Mouse (Mus musculus) c-Kit-positive CD71-positive TER-119-negative erythroid progenitor cells, embryonic 14.5 days (primary cell): Measurements from ENCODE around the gene Miga1.
"Not testable (repeated sequence)": the region's sequence is repeated elsewhere in the genome, so short reads cannot be mapped to it uniquely, and the experiment has no call there.

Source experiments
- DNase-seq: peaks from one replicate; pipeline ENCODE4 v3.0.0-alpha.2; 2013; ENCODE audit warnings: low read depth

The Miga1 gene

DNA sequence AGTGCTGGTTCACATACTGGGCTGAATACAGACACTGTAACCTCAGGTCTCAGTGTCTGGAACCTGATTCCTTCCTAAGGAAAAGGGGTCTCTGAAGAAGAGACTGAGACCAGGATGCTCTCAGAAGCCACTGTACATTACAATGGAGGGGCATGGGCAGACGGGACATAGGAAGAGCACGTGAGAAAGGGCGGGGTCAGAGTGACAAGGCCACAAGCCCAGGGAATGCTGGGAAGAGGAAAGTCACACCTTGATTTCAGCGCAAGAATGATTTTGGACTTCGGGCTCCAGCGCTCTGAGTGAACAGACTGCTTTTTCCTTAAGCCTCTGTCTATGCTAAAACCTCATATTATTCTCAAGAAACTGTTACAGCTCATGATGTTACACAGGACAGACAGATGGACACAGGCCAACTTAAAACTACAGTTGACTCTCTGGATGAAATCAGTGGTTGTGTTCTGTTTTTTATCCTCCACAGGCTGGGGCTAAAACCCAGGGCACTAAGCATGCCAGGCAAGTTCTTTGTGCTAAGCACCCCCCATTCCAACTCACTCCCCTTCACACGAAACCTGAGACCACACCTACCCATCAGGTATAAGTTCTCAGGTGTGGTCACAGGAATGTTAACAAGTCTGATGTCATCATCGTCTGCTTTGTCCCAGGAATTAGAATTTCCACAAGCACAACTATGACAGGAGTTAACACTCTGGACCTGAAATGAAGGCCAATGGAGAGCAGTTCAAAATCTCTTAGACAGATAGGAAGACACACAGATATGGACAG is 18.3 kb downstream of the Miga1 start:
- no peak for DNase-seq

DNA sequence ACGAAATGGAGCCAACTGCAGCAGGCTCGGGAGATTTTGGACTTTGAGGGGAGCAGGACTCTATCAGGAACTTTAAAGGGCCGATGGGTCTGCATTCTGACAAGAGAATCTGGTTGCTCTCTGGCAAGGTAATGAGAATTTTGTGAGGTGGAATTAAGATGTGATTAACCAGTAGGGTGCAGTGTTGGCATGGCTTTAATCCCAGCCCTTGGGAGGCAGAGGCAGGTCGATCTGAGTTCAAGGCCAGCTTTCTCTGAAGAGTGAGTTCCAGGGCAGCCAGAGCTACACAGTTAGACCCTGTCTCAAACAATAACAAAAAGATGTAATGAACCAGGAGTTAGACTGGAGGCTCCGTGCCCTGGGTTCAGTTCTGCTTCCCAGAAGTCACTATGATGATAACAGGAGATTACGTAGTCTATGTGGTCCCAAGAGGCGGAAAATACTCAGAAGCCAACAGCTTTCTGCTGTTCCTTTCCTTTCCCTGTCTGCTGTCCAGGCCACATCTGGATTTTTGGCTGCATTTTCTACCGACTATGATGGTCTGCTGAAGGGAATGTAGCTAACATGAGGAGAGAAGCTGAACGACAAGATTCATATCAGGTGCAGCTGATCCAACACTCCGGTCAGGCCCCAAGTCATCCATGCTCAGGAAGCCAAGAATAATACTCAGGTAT is 19.1 kb downstream of the Miga1 start:
- DNase-seq, result no peak

DNA sequence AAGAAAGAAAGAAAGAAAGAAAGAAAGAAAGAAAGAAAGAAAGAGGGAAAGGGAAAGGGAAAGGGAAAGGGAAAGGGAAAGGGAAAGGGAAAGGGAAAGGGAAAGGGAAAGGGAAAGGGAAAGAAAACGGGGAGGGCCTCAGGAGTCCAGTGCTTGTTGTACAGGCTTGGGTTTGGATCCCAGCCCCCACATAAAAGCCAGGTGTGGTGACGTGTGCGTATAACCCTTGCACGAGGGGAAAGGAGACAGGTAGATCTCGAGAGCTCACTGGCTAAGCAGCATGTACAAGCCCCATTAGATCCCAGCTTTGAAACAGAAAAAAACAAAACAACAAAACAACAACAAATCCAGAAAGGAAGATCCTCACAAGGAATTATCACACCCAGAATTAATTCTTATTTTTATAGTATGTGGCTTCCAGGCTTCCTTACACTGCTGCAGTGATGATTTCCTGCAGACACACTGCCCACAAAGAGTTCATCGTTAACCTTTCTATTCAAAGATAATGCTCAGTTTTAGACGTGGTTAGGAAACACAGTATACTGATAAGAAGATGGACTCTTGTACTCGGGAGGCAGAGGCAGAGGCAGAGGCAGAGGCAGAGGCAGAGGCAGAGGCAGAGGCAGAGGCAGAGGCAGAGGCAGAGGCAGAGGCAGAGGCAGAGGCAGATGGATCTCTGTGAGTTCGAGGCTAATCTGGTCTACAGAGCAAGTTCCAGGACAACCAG is 23.6 kb downstream of the Miga1 start:
- DNase-seq, result not testable (repeated sequence)

DNA sequence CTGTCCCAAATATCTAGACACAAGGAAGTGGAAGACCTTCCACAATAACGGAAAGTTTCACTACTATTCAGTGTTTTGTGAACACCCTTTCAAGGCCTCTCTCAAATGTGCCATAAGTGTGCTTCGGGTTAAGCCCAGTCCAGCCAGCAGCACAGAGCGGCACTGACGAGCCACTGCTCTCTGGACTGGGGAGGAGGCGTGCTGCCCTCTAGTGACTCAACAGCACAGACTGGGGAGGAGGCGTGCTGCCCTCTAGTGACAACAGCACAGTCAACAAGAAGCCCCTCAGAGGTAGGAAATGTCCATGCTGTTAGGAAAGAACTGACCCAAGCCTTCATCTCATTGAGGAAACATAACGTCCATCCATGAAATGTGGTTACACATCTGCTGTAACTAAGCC is 24.6 kb downstream of the Miga1 start:
- DNase-seq, result peak; percentile 77

DNA sequence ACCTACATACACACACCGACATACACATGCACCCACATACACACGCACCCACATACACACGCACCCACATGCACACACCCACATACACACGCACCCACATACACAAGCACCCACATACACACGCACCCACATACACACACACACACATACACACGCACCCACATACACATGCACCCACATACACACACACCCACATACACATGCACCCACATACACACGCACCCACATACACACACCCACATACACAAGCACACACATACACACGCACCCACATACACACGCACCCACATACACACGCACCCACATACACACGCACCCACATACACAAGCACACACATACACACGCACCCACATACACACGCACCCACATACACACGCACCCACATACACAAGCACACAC is 25.5 kb downstream of the Miga1 start:
- not testable (repeated sequence) for DNase-seq

DNA sequence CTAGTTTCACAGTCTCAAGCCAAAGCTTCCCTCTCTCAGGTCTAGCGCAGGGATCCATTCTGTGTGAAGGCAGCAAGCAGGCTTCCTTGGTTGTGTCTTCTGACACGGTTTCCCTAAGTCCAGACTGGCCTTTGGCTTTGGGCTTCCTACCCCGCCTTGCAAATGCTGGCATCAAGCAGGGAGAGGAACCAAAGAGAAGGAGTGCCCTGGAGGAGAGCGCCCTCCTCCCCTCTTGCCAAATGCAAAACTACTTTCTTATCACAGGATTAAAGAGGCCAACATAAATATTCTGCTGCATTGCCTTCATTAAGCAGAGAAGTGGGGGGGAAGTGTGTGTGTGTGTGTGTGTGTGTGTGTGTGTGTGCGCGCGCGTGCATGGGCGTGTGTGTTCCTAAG is 31.0 kb downstream of the Miga1 start:
- no peak for DNase-seq

DNA sequence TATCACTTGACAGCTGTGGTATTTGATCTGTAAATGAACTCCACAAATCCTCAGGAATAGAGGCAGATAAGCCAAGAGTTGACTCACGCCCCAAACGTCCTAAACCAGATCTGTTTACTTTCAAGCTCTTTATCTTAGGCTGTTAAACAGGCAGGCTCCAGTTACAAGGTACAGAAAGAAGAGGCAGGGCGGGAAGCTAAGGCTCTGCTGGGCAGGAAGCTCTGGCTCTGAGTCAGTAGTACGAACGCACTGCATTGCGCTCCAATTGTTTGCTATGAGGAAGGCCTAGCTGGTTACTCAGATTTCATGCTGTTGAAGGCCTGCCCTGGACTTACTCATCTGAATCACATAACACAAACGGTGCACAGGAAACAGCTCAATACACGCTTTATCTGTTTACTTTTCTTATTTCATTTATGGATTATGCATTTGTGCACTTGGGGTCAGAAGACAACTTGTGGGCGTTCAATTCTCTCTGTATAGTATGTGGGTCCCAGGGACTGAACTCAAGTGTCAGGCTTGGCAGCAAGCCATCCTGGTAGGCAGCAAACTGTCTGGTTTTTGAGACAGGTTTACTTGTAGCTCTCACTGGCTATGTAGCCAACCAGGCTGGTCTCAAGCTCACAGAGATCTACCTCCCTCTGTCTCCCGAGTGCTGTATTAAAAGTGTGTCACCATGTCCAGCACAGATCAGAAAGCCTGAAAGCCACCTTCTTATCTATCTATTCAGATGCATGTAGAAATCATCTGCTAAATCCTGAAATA is 31.5 kb downstream of the Miga1 start:
- peak; percentile 28 for DNase-seq

DNA sequence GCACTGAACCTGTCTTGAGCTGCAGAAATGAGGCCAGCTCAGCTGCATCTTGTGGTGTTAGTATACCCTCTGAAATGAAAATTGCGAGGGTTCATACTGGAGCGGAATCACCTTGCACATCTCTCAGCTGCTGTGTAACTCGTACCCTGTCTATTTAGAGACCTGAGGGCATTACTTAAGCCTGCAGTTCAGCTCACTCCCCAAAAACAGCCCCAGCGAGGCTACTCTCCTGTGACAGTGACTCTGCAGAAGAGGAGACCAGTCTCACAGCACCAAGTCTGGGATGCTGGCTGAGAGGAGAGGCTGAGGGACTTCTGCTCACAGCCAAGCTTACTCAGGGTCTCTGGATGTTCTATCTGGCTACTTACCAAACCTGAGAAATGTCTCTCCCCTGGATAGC is 34.2 kb downstream of the Miga1 start:
- no peak for DNase-seq

DNA sequence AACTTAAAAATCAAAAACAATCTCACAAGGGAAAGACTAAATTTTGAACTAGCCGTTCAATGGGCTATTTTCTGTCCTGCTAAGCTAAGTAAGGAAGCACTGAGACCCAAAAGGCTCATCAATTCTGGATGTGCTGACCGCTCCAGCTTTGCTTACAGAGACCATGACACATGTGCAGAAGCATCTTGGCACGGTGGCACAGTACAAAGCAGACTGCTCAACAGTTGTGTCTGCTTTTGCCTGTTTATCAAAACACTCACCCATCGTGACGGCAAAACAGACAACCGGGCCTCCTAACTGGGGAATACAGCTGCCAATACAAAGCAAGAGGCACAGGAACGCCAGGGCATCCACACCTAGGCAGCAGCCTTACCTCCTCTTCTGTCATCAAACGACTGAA is 35.1 kb downstream of the Miga1 start:
- no peak for DNase-seq

DNA sequence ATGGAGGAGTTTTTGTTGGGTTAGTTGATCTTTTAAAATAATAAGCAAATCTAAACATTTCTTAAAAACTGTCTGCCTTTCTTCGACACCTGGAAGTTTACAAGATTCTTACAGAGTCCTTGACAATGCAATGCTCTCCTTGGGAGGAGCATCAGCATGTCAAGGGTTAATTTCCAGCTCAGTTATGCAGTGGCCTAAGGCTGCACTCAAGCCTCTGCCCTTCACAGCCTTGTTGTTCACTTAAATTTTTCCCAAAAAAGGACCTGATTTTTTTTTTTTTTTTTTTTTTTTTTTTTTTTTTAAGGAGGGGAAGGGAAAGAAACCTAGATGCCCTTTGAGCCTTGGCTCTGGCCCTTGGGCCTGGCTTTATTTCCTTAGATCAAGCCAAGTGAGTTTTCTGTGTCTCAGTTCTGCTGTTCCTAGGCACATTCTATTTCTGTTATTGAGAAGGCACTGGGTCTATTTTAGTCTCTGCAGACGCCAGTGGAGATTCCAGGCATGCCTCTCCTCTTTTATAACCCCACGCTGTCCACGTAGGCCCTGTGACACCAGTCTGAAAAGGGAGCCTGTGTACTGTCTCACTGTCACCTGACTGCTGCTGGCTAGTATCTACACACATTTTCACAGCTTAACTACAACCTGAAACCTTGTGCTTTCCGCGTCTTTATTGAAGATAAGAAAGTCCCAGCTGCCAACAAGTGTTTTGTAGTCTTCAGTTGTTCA is 36.0 kb downstream of the Miga1 start:
- DNase-seq, result no peak

DNA sequence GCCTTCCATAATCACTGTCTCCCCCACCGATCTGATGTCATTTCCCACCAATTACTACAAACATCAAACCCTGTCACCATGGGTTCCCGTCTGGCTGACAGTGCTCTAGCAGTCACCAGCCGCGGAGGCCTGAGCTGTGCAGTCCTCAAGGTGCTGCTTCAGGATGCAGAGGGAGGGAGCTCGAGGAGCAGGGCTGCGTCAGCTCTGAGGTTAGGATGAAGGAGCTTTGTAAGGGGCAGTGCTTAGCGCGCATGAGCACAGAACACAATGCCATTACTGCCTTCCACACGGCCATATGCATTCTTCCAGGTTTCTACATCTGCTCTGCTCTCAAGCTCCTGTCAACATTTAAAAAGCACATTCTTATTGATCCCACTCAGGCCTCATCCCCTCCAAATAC is 37.2 kb downstream of the Miga1 start:
- no peak for DNase-seq

DNA sequence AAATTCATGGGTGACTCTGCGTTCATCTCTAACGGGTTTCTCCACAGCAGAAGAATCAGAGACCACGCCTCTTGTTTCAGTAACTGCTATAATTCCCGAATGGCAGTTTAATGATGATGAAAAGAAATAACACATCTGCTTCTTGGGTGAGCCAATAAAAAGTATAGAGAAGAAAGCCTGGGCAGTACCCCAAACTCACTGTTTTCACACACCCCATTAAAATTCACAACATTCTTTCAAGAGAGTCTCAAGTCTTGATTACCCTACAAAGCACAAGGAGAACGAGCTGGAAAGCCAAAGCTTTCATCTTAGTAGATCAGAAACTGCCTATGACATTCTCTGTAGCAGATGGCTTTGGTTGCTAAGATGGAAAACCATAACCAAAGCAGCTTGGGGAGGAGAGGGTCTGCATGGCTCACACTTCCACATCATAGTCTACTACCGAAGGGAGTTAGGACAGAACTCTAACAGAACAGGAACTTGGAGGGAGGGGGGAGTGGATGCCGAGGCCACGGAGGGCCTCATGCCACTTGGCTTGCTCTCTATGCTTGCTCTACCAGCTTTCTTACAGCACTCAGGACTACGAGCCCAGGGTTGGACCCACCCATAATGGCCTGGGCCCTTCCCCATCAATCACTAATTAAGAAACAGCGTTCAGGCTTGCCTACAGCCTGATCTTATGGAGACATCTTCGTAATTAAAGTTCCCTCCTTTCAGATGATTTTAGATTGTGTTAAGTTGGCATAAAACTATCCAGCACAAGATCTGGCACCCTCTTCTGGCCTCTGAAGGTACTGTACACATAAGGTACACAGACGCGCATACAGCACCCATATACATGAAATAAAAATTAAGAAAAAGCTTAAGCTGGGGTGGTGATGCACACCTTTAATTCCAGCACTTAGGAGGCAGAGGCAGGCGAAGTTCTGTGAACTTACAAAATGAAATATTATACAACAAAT is 39.5 kb downstream of the Miga1 start:
- DNase-seq, result no peak

DNA sequence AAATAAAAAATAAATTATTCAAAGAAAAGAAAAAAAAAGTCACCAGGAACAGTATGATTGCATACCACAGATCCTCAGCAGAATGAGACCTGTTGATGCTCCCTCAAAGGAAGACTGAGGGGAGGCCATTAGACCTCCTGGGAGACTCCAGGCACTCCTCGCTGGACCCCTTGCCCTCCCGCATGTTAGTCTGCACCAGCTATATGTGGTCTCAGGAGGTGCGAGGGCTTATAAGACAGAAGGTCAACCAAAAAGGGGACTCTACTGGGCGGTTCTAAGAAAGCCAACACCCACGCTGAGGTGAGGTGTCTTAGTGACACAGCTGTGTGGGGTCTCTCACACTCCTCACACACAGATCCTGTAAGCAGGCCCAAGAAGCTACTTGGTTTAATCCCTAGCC is 44.3 kb downstream of the Miga1 start:
- no peak for DNase-seq

DNA sequence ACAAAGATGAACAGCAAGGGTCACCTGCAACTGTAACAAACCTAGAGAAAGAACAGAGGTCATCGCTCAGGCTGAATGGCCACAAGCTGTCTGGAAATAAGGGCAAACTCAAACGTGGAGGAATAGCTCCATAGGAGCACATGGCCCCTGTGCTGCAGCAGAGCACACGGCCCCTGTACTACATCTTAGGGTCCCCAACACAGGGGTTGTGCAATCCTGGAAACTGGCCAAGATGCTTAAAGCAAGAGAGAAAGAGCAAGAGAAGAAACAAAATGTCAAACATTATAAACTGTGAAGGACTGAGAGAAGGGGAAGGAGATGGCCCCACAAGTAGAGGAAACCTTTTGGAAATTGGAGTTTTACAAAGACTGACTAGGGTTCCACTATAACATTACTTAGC is 45.8 kb downstream of the Miga1 start:
- DNase-seq, result no peak

DNA sequence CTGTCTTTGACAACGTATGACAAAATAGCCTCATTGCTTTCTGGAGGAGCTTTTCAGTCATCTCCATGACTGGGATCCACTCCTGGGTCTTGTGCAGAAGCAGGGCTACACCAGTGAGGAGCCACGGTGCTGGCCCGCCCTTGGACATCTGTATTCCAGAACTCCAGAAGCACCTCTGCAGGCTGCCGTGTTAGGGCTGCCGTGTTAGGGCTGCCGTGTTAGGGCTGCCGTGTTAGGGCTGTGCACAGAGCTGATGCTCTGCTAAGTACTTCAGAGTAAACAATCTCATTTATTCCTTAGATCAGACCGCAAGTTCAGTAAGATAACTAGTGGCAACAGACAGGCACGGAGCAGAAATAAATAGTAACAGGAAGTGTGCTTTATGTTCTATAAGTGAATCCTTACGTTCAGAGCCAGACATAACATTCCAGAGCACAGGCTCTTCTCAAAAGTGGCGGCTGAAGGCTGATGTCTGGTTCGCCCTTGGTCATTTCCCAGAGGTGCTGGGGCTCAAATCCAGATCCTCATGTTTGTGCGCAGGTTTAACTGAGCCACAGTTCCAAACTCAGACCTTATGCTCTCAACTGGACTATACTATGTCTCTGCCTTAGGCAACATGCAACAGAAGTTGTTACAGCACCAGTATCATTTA is 46.6 kb downstream of the Miga1 start:
- no peak for DNase-seq

DNA sequence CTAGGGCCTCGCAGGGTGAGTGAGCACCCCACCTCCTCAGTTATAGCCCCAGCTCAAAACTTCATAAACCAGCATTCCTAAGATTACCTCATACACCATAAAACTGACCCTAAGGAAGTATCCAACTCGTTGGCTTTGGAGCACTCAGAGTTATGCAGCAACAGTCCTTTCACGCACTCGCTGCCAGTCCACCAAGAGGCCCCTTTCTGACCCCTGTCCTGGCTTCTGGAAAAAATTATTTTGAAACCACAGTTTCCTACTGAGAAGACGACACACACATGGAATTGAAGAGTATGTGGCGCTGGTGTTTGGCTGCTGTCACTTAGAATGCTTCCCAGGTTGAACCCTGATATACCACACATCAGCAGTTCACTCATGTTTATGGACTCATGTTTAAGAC is 48.3 kb downstream of the Miga1 start:
- DNase-seq, result no peak

DNA sequence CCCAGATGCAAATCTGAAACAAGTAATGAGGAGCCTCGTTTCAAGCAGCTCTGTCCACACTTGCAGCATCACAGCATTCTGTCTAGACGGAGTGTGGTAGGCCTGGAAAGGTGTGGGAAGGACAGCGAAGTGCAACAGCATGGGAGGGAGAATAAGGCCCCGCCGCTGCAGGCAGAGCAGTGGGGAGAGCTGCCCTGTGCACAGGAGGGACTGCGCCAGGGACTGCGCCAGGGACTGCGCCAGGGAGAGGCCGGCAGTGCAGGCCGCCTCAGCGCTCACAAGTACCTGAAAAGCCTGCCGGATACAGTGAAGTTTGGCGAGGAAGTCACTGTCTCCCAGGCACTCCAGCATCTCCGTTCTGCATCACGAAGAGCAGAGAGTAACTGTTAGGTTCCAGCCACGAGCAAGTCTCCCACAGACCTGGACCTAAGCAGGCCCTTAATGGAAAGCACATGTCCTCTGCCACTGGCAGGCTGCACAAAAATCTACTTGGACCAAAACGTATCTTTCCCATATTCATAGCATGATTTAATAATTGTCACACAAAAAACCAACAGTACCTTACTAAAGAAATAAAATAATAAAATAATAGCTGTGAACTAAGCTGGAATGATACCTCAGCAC is 49.9 kb downstream of the Miga1 start:
- no peak for DNase-seq

DNA sequence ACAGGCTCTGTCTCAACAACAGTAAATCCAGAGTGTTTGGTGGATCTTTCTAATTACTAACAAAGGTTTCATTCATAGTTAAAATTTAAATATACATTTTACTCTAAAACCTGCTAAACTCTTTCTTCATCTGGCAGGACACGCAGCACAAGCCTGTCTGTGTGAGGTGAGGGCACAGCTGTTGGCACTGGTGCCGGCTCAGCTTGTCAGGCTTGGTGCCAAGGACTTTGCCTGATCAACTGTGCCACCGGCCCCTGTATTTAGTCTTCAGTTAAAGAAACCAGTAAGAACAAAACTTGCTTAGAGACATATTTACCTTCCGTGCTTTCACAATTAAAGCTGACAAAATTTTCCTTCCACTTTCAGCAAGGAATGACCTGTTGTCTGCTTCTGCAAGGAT is 51.5 kb downstream of the Miga1 start:
- DNase-seq, result no peak

DNA sequence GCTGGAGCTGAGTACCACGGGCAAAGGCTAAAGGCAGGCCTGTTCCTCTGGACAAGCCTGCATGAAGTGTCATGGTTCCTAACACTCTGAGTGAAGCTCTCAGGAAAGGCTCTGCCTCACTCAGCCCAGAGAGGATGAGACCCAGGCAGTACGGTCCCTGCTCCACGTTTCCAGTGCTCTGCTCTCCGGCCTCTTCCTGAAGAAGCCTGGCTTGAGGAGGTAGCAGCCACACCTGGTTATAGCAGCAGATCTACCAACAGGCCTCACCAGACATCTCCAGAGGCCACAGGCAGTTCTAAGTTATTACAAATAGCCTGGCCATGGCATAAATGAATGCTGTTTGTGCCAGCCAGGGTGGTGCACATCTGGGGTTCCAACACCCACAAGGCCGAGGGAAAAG is 51.9 kb downstream of the Miga1 start:
- no peak for DNase-seq

DNA sequence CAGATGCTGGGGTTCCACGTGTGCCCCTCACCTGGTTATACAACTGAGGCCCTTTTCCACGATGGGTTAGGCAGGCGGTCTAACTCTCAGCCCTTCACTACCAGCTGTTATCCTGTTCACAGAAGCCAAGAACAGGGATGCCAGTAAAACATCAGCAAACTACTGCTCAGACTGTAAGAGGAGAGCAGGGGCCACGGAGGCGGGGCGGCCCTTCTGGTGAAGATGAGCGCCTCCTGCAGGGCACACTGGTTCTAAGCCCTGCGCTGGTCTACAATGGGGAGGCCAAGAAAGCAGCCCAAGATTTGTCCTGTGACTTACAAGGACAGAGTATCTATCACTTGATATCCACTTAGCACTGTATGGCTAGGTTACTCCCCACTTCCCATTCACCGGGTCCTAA is 52.4 kb downstream of the Miga1 start:
- DNase-seq, result no peak
